In genomic region chrX:109145779-109146178, GRCm38 (mm10) we compare ENCODE assay signal across 20 mouse cellular contexts. TPM values are rescaled to one million over a fixed set of nuclear protein-coding genes. Genes with fewer than 3 reads are reported as not detected.
DNase-seq lines count a peak whose midpoint lies in the region; TF ChIP-seq lines count a peak whose summit lies in the region.
"Had no signal": no experiment of that assay in that cellular context is flagged by ENCODE, and none has a peak within 500 bp of the region (broad histone marks: within the 10 kb centered on the region; RNA-seq: fewer than 3 reads in every experiment).

No protein-coding gene starts in this region.

- H3K79me2 ChIP-seq in liver, adult 2 months (ENCODE audit: control insufficient read depth, insufficient read depth, low read length) = peaks cover 6% of the 10 kb centered on the region; the same call in 1 of the 2 replicates
- H3K79me2 ChIP-seq in macrophage (ENCODE audit: inconsistent target) = peaks cover 94% of the 10 kb centered on the region

- H3K36me3 ChIP-seq in liver, adult 2 months (ENCODE audit: control insufficient read depth, insufficient read depth, low read length) = no peaks in the 10 kb centered on the region; the same call in 1 of the 2 replicates
- H3K36me3 ChIP-seq in macrophage (ENCODE audit: inconsistent target) = no peaks in the 10 kb centered on the region
- H3K36me3 ChIP-seq: embryonic facial prominence, embryonic 10.5 days; heart, embryonic 15.5 days; hindbrain, embryonic 13.5 days had no signal

- no peaks in the 10 kb centered on the region for H3K27me3 ChIP-seq in liver, adult 2 months (ENCODE audit: control insufficient read depth, insufficient read depth, low read length)
- H3K27me3 ChIP-seq: CH12.LX; forebrain, embryonic 13.5 days; heart, embryonic 15.5 days; hindbrain, embryonic 13.5 days had no signal

- H3K9ac ChIP-seq in liver, adult 2 months (ENCODE audit: low read depth, low read length) = no peak overlapping the region
- H3K9ac ChIP-seq: forebrain, embryonic 13.5 days; forebrain, postnatal 0 days; heart, embryonic 15.5 days; hindbrain, embryonic 13.5 days had no signal

- TF ChIP-seq POLR2A in liver, adult 2 months (IDR thresholded peaks at IDR 0.05; ENCODE audit: extremely low read depth, insufficient read depth, low read length) = no peak

- WGBS in liver, adult 2 months = 41% methylated on average over 6 of the region's 6 CpGs
- 82% methylated on average over 4 of the region's 6 CpGs for WGBS in macrophage (ENCODE audit: missing documents)

- H3K4me1 ChIP-seq in liver, adult 2 months (ENCODE audit: control insufficient read depth, insufficient read depth, low read length) = peaks cover 6% of the 10 kb centered on the region
- peaks cover 3% of the 10 kb centered on the region for H3K4me1 ChIP-seq in brown adipose tissue, adult 24 weeks (ENCODE audit: control insufficient read depth, insufficient read depth, insufficient read length, low read length)
- H3K4me1 ChIP-seq: embryonic facial prominence, embryonic 10.5 days; forebrain, embryonic 13.5 days; heart, embryonic 15.5 days; hindbrain, embryonic 13.5 days had no signal

- no peak overlapping the region for H3K4me3 ChIP-seq in liver, adult 2 months (ENCODE audit: insufficient read depth, low read depth, low read length)
- H3K4me3 ChIP-seq in brown adipose tissue, adult 24 weeks (ENCODE audit: insufficient read depth, low read depth, low read length) = no peak overlapping the region
- no peak overlapping the region for H3K4me3 ChIP-seq in macrophage (ENCODE audit: inconsistent target)
- H3K4me3 ChIP-seq: embryonic facial prominence, embryonic 10.5 days; forebrain, embryonic 13.5 days; heart, adult 2 months; heart, embryonic 15.5 days; hindbrain, embryonic 13.5 days had no signal

- H3K27ac ChIP-seq in liver, adult 2 months (replicated peaks; ENCODE audit: insufficient read depth, low read depth, low read length) = peak overlapping the region; percentile 65; the same call in 1 of the 2 replicates
- H3K27ac ChIP-seq in brown adipose tissue, adult 24 weeks (replicated peaks; ENCODE audit: low read depth, low read length) = peak overlapping the region; percentile 92
- H3K27ac ChIP-seq in macrophage = peak overlapping the region; percentile 51; the same call in 1 of the 2 replicates
- H3K27ac ChIP-seq: embryonic facial prominence, embryonic 10.5 days; forebrain, embryonic 13.5 days; heart, adult 2 months; heart, embryonic 15.5 days; hindbrain, embryonic 13.5 days had no signal

- TF ChIP-seq CTCF in liver, adult 2 months (IDR thresholded peaks at IDR 0.05; ENCODE audit: low read depth, low read length) = no peak

- peak; percentile 76 for DNase-seq in liver, adult 2 months (ENCODE audit: extremely low read depth, low read depth, low spot score)
- no peak for DNase-seq in liver
- peak; percentile 46 for DNase-seq in adipocyte (ENCODE audit: low spot score)
- no peak for DNase-seq in thymus, postnatal 10 days (ENCODE audit: low spot score in 2 of 2)
- DNase-seq: adrenal gland, adult 2 months; cerebellum, adult 18-20 months; cerebellum, adult 9-11 months; cerebellum, postnatal 36 days; forebrain, postnatal 0 days; gastrocnemius, postnatal 14 days; heart, adult 2 months; heart, postnatal 14 days had no signal

RNA-seq across cellular contexts. Expression of gene Sh3bgrl, which starts 50.6 kb away (rescaled TPM):
- 68.3 and 80.6 TPM in 2 replicates for total RNA-seq in liver, adult 2 months (2014; rRNA removed)
- polyA plus RNA-seq in liver, adult 2 months (2012; rRNA removed) = 9.0 and 10.7 TPM in 2 replicates
- 164 and 222 TPM in 2 replicates for polyA plus RNA-seq in brown adipose tissue, adult 24 weeks (2012; ENCODE audit: insufficient read depth, insufficient read length, missing spikeins)
- total RNA-seq in macrophage (2018; cell fraction: chromatin; rRNA removed) = 10 to 100 TPM; 14.7 to 76.2 (median 33.9) TPM
- 100 to 1,000 TPM; 260 to 366 (median 281) TPM for total RNA-seq in macrophage (2018; cell fraction: cytosol; rRNA removed)
- total RNA-seq in macrophage (2018; cell fraction: nucleus; rRNA removed) = 100 to 1,000 TPM in 14 of 26 experiments, 10 to 100 TPM in 12; 53.4 to 237 (median 107) TPM
- polyA plus RNA-seq in macrophage (2018) = 230 to 315 TPM (median 246 TPM) in 3 replicates

RNA-seq across cellular contexts. Expression of gene Gm6377, which starts 50.8 kb away (rescaled TPM):
- total RNA-seq in liver, adult 2 months (2014; rRNA removed) = 1.3 and 1.5 TPM in 2 replicates
- 0.05 TPM in 1 of 2 replicates, not detected in the other for polyA plus RNA-seq in liver, adult 2 months (2012; rRNA removed)
- 0.54 TPM in 1 of 2 replicates, not detected in the other for polyA plus RNA-seq in brown adipose tissue, adult 24 weeks (2012; ENCODE audit: insufficient read depth, insufficient read length, missing spikeins)
- total RNA-seq in macrophage (2018; cell fraction: chromatin; rRNA removed) = 100 to 1,000 TPM in 13 of 26 experiments, 10 to 100 TPM in 13; 19.2 to 358 (median 98.5) TPM
- 100 to 1,000 TPM in 12 of 26 experiments, 10 to 100 TPM in 14; 25.5 to 515 (median 82.9) TPM for total RNA-seq in macrophage (2018; cell fraction: cytosol; rRNA removed)
- 100 to 1,000 TPM in 20 of 26 experiments, 10 to 100 TPM in 6; 32.7 to 673 (median 283) TPM for total RNA-seq in macrophage (2018; cell fraction: nucleus; rRNA removed)
- polyA plus RNA-seq in macrophage (2018) = 14.7 to 27.0 TPM (median 21.4 TPM) in 3 replicates
- total RNA-seq: forebrain, postnatal 0 days; gastrocnemius, adult 18-20 months; gastrocnemius, postnatal 14 days had no signal
- polyA plus RNA-seq: adrenal gland, adult 2 months had no signal

Comparison
In these comparisons a context has a peak if more than half of its experiments do, and no peak if none do; other contexts are left out.
1. DNase-seq: peak in liver, adult 2 months (single experiment) and adipocyte (single experiment); none in liver (single experiment) and thymus, postnatal 10 days (0 of 2).
2. RNA of gene Sh3bgrl, which starts 50.6 kb away (polyA plus RNA-seq): 230 to 315 TPM in macrophage and 164 to 222 TPM in brown adipose tissue, adult 24 weeks; 9.0 to 10.7 TPM in liver, adult 2 months; every median in the first group is over 10 times any median in the second.
3. RNA of gene Gm6377, which starts 50.8 kb away (polyA plus RNA-seq): 14.7 to 27.0 TPM in macrophage; 0.54 TPM in brown adipose tissue, adult 24 weeks and 0.05 TPM in liver, adult 2 months; every median in the first group is over 10 times any median in the second.
4. Peak in every context shown above with its lines, with median percentiles within 50 percentile points of each other: H3K27ac ChIP-seq.